24 mouse cellular contexts compared by ENCODE assay signal in the genomic region with DNA sequence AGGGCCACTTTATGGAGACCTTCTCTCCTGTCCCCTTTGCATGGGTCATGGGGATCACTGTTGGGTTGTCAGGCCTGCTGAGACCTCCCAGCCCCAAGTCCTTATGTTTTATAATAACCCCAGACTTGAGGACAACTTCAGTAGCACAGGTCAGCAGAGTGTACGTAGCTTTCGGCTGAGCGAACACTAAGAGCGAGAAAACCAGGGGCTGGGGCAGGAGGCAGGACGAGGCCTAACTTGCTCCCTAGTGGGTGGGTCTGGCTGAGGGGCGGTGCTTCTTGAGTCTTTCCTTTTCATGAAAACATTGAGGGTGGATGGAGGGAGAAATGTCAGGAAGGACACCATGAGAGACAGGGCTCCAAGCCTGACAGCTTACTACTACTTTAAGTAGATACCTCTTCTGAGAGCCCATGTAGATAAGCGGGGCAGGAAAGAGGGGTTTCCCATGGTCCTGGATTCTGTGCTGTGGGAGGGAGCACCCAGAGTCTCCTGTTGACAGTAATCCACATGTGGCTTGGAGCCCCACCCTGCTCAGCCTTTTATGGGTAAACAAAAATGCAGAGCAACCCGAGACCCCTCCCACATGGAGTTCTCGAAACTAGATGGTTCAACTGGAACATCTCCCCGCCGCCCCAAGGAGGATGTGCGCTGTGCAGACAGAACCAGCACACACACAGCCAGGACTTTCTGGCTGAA.
DNase-seq lines count a peak whose midpoint lies in the region; ATAC-seq lines count a peak whose summit lies in the region.
"Had no signal": no experiment of that assay in that cellular context is flagged by ENCODE, and none has a peak within 500 bp of the region (broad histone marks: within the 10 kb centered on the region; RNA-seq: fewer than 3 reads in every experiment).

No protein-coding gene starts in this region.

- H3K4me1 ChIP-seq in forebrain, embryonic 10.5 days, result peaks cover 29% of the 10 kb centered on the region
- peaks cover 5% of the 10 kb centered on the region for H3K4me1 ChIP-seq in forebrain, embryonic 16.5 days (replicated peaks; ENCODE audit: control insufficient read depth, insufficient read depth, low read length)
- peaks cover 4% of the 10 kb centered on the region; the same call in 1 of the 2 replicates for H3K4me1 ChIP-seq in kidney, embryonic 14.5 days (ENCODE audit: control insufficient read depth, insufficient read depth, low read length)
- peaks cover 20% of the 10 kb centered on the region for H3K4me1 ChIP-seq in midbrain, embryonic 10.5 days
- H3K4me1 ChIP-seq in midbrain, embryonic 11.5 days (ENCODE audit: control insufficient read depth, insufficient read depth, low read length), result no peaks in the 10 kb centered on the region
- H3K4me1 ChIP-seq: intestine, embryonic 15.5 days; liver, embryonic 13.5 days; lung, embryonic 15.5 days had no signal

- 89% methylated on average over 12 of the region's 12 CpGs for WGBS in forebrain, embryonic 10.5 days
- WGBS in forebrain, embryonic 16.5 days, result 89% methylated on average over 12 of the region's 12 CpGs
- 80% methylated on average over 12 of the region's 12 CpGs for WGBS in kidney, embryonic 14.5 days
- 84% methylated on average over 12 of the region's 12 CpGs for WGBS in midbrain, embryonic 10.5 days
- WGBS in midbrain, embryonic 11.5 days, result 88% methylated on average over 12 of the region's 12 CpGs

- ATAC-seq in forebrain, embryonic 16.5 days, result no peak
- ATAC-seq in kidney, embryonic 14.5 days (ENCODE audit: low FRiP score, low TSS enrichment), result peak; percentile 45; the same call in 1 of the 2 replicates
- ATAC-seq in midbrain, embryonic 11.5 days (ENCODE audit: low FRiP score), result no peak
- ATAC-seq: forebrain, postnatal 0 days; intestine, embryonic 15.5 days had no signal

- peak overlapping the region; percentile 58; the same call in 1 of the 2 replicates for H3K27ac ChIP-seq in forebrain, embryonic 10.5 days
- H3K27ac ChIP-seq in forebrain, embryonic 16.5 days (ENCODE audit: low read length), result no peak overlapping the region
- H3K27ac ChIP-seq in kidney, embryonic 14.5 days (ENCODE audit: low read depth, low read length), result no peak overlapping the region
- H3K27ac ChIP-seq in midbrain, embryonic 10.5 days (replicated peaks), result peak overlapping the region; percentile 33; the same call in 1 of the 2 replicates
- no peak overlapping the region for H3K27ac ChIP-seq in midbrain, embryonic 11.5 days (ENCODE audit: low read depth, low read length)
- H3K27ac ChIP-seq: hindbrain, embryonic 10.5 days; intestine, embryonic 15.5 days; liver, embryonic 13.5 days; lung, embryonic 15.5 days; neural tube, embryonic 12.5 days had no signal

- DNase-seq in forebrain, embryonic 10.5 days (ENCODE audit: extremely low spot score, low spot score), result no peak
- DNase-seq in kidney, adult 11 months, result no peak
- no peak for DNase-seq in midbrain, embryonic 10.5 days (ENCODE audit: low spot score)
- DNase-seq in midbrain, embryonic 11.5 days (ENCODE audit: low spot score, missing footprints), result no peak
- peak; percentile 40 for DNase-seq in ZHBTc4 (ENCODE audit: low read depth, low spot score)
- no peak for DNase-seq in frontal cortex, postnatal 10 days (ENCODE audit: low spot score in 2 of 2)
- DNase-seq: adrenal gland, adult 2 months; cerebellum, adult 11 months; forebrain, postnatal 0 days; gastrocnemius, postnatal 25 days; heart, adult 18-20 months; heart, postnatal 10 days; liver, embryonic 13.5 days; lung, postnatal 4 days; retina, postnatal 1 day; right cerebral cortex, postnatal 25 days; spleen, adult 18-20 months had no signal

- H3K9me3 ChIP-seq in forebrain, embryonic 10.5 days, result no peaks in the 10 kb centered on the region
- H3K9me3 ChIP-seq in forebrain, embryonic 16.5 days (ENCODE audit: control insufficient read depth, low read length), result no peaks in the 10 kb centered on the region
- no peaks in the 10 kb centered on the region for H3K9me3 ChIP-seq in kidney, embryonic 14.5 days (ENCODE audit: control insufficient read depth, low read length)
- H3K9me3 ChIP-seq in midbrain, embryonic 10.5 days (replicated peaks), result no peaks in the 10 kb centered on the region
- no peaks in the 10 kb centered on the region for H3K9me3 ChIP-seq in midbrain, embryonic 11.5 days (ENCODE audit: control insufficient read depth, low read length)
- H3K9me3 ChIP-seq: heart, embryonic 12.5 days; hindbrain, embryonic 10.5 days; intestine, embryonic 15.5 days; liver, embryonic 13.5 days; lung, embryonic 15.5 days; neural tube, embryonic 12.5 days had no signal

- H3K27me3 ChIP-seq in forebrain, embryonic 10.5 days (ENCODE audit: poor library complexity, severe bottlenecking), result no peaks in the 10 kb centered on the region
- H3K27me3 ChIP-seq in forebrain, embryonic 16.5 days (replicated peaks; ENCODE audit: control insufficient read depth, insufficient read depth, low read length), result no peaks in the 10 kb centered on the region
- H3K27me3 ChIP-seq in kidney, embryonic 14.5 days (ENCODE audit: control insufficient read depth, insufficient read depth, low read length), result no peaks in the 10 kb centered on the region
- H3K27me3 ChIP-seq in midbrain, embryonic 10.5 days (ENCODE audit: low read depth, poor library complexity, severe bottlenecking), result no peaks in the 10 kb centered on the region
- no peaks in the 10 kb centered on the region for H3K27me3 ChIP-seq in midbrain, embryonic 11.5 days (ENCODE audit: control insufficient read depth, insufficient read depth, low read length)
- H3K27me3 ChIP-seq: heart, embryonic 12.5 days; intestine, embryonic 15.5 days; liver, embryonic 13.5 days; lung, embryonic 15.5 days; neural tube, embryonic 12.5 days had no signal

- H3K4me3 ChIP-seq in forebrain, embryonic 10.5 days, result no peak overlapping the region
- no peak overlapping the region for H3K4me3 ChIP-seq in forebrain, embryonic 16.5 days (replicated peaks; ENCODE audit: low read length)
- no peak overlapping the region for H3K4me3 ChIP-seq in kidney, embryonic 14.5 days (ENCODE audit: low read length)
- H3K4me3 ChIP-seq in midbrain, embryonic 10.5 days, result no peak overlapping the region
- H3K4me3 ChIP-seq in midbrain, embryonic 11.5 days (ENCODE audit: low read depth, low read length), result no peak overlapping the region
- H3K4me3 ChIP-seq: heart, embryonic 12.5 days; hindbrain, embryonic 10.5 days; intestine, embryonic 15.5 days; liver, embryonic 13.5 days; lung, embryonic 15.5 days; neural tube, embryonic 12.5 days had no signal

- peaks cover 33% of the 10 kb centered on the region for H3K36me3 ChIP-seq in forebrain, embryonic 10.5 days (replicated peaks)
- no peaks in the 10 kb centered on the region for H3K36me3 ChIP-seq in forebrain, embryonic 16.5 days (ENCODE audit: control insufficient read depth, insufficient read depth)
- H3K36me3 ChIP-seq in kidney, embryonic 14.5 days (ENCODE audit: control insufficient read depth, insufficient read depth, low read length), result no peaks in the 10 kb centered on the region
- H3K36me3 ChIP-seq in midbrain, embryonic 10.5 days, result peaks cover 38% of the 10 kb centered on the region
- no peaks in the 10 kb centered on the region; the same call in 1 of the 2 replicates for H3K36me3 ChIP-seq in midbrain, embryonic 11.5 days (ENCODE audit: control insufficient read depth, insufficient read depth, low read length)

- H3K9ac ChIP-seq in forebrain, embryonic 16.5 days (replicated peaks; ENCODE audit: low read depth, low read length), result no peak overlapping the region
- H3K9ac ChIP-seq in kidney, embryonic 14.5 days (ENCODE audit: low read depth, low read length), result no peak overlapping the region
- H3K9ac ChIP-seq in midbrain, embryonic 11.5 days (ENCODE audit: low read length), result no peak overlapping the region
- H3K9ac ChIP-seq: forebrain, postnatal 0 days; heart, embryonic 12.5 days; intestine, embryonic 15.5 days; liver, embryonic 13.5 days; lung, embryonic 15.5 days; neural tube, embryonic 12.5 days had no signal

- no peak overlapping the region for H3K4me2 ChIP-seq in forebrain, embryonic 16.5 days (ENCODE audit: low read length)
- no peak overlapping the region for H3K4me2 ChIP-seq in kidney, embryonic 14.5 days (replicated peaks; ENCODE audit: low read depth, low read length)
- no peak overlapping the region for H3K4me2 ChIP-seq in midbrain, embryonic 11.5 days
- H3K4me2 ChIP-seq: heart, embryonic 12.5 days; intestine, embryonic 15.5 days; liver, embryonic 13.5 days; lung, embryonic 15.5 days; neural tube, embryonic 12.5 days had no signal

Comparison
In these comparisons a context has a peak if more than half of its experiments do, and no peak if none do; other contexts are left out.
1. H3K27ac ChIP-seq: peak in forebrain, embryonic 10.5 days (single experiment) and midbrain, embryonic 10.5 days (single experiment); none in forebrain, embryonic 16.5 days (single experiment), kidney, embryonic 14.5 days (single experiment) and midbrain, embryonic 11.5 days (single experiment).